Mouse (Mus musculus) cerebellum, postnatal 25 days (tissue): ENCODE results near the gene Cep63.
A peak's percentile ranks its signal among the peaks of the same experiment; 100 is the strongest.

Experiments
- DNase-seq, 2 experiments: peaks; one replicate each; pipeline ENCODE4 v3.0.0; 2021; ENCODE audit warnings: mixed read lengths in 2 of 2

Gene Cep63

GRCm38 (mm10) chr9:102625983-102626838 lies at the start of gene Cep63, which contains the start of gene Anapc13:
Gene Cep63 (minus strand): TSS chr9:102626534.
Gene Anapc13 (plus strand): TSS chr9:102626296.
- peak; percentile 99 to 100 for DNase-seq

GRCm38 (mm10) chr9:102675922-102676321 lies 49.6 kb upstream of the Cep63 start:
- DNase-seq, result no peak

- no peak for DNase-seq
Observed at GRCm38 (mm10) chr9:102673381-102673780, 47.0 kb upstream of the Cep63 start.

GRCm38 (mm10) chr9:102668906-102669305 lies 42.6 kb upstream of the Cep63 start:
- no peak for DNase-seq

- no peak for DNase-seq
Observed at GRCm38 (mm10) chr9:102668115-102668514, 41.8 kb upstream of the Cep63 start.

- no peak for DNase-seq
Observed at GRCm38 (mm10) chr9:102656355-102657095, 30.2 kb upstream of the Cep63 start.

GRCm38 (mm10) chr9:102651199-102651720 lies 24.9 kb upstream of the Cep63 start:
- no peak for DNase-seq

GRCm38 (mm10) chr9:102650637-102651036 lies 24.3 kb upstream of the Cep63 start:
- no peak for DNase-seq

- no peak for DNase-seq
Observed at GRCm38 (mm10) chr9:102649917-102650527, 23.7 kb upstream of the Cep63 start.

- no peak for DNase-seq
Observed at GRCm38 (mm10) chr9:102647010-102647409, 20.7 kb upstream of the Cep63 start.

GRCm38 (mm10) chr9:102645119-102645695 lies 18.9 kb upstream of the Cep63 start:
- DNase-seq, result no peak

- no peak for DNase-seq
Observed at GRCm38 (mm10) chr9:102643486-102644101, 17.3 kb upstream of the Cep63 start.

GRCm38 (mm10) chr9:102643071-102643485 lies 16.7 kb upstream of the Cep63 start:
- no peak for DNase-seq

- no peak for DNase-seq
Observed at GRCm38 (mm10) chr9:102641531-102641930, 15.2 kb upstream of the Cep63 start.

GRCm38 (mm10) chr9:102639510-102639909 lies 13.2 kb upstream of the Cep63 start:
- no peak for DNase-seq

GRCm38 (mm10) chr9:102638963-102639362 lies 12.6 kb upstream of the Cep63 start:
- DNase-seq, result no peak

- DNase-seq, result no peak
Observed at GRCm38 (mm10) chr9:102637115-102637514, 10.8 kb upstream of the Cep63 start.

- DNase-seq, result peak; percentile 67 to 71
Observed at GRCm38 (mm10) chr9:102636553-102636952, 10.2 kb upstream of the Cep63 start.

- DNase-seq, result no peak
Observed at GRCm38 (mm10) chr9:102634453-102634852, 8.1 kb upstream of the Cep63 start.

- DNase-seq, result peak; percentile 40 to 74
Observed at GRCm38 (mm10) chr9:102632923-102633537, 6.7 kb upstream of the Cep63 start.

GRCm38 (mm10) chr9:102632173-102632572 lies 5.8 kb upstream of the Cep63 start:
- no peak for DNase-seq
